Mouse (Mus musculus) erythroblast, adult 5-6 weeks (primary cell): ENCODE measurements at regions not wholly inside any gene's neighbourhood (a gene's known extent, or its start where the extent isn't known, plus 50 kb on each side); places are given as distances from the start of the nearest gene placed in this dataset.

Experiments
- ATAC-seq: replicated peaks from 2 replicates; pipeline ENCODE4 v1.8.0; 2016; ENCODE audit warnings: moderate number of reproducible peaks, mild to moderate bottlenecking, moderate TSS enrichment, inconsistent platforms; ENCODE audit not compliant: poor library complexity, low FRiP score, severe bottlenecking

GRCm38 (mm10) chr12:25826451-25826850 is 588.6 kb downstream of the Rnf144a start:
- ATAC-seq: no peak

- ATAC-seq: no peak
Measured at GRCm38 (mm10) chr12:25816248-25816647, 598.8 kb downstream of the Rnf144a start.

GRCm38 (mm10) chr12:25795092-25795491 is 620.0 kb downstream of the Rnf144a start:
- ATAC-seq: no peak

- no peak for ATAC-seq
Measured at GRCm38 (mm10) chr12:25794571-25794970, 620.5 kb downstream of the Rnf144a start.

- no peak for ATAC-seq
Measured at GRCm38 (mm10) chr12:25792571-25793075, 622.4 kb downstream of the Rnf144a start.

- no peak for ATAC-seq
Measured at GRCm38 (mm10) chr12:25790956-25791355, 624.1 kb downstream of the Rnf144a start.

GRCm38 (mm10) chr12:25785646-25786606 is 629.1 kb downstream of the Rnf144a start:
- ATAC-seq: no peak

- ATAC-seq: no peak
Measured at GRCm38 (mm10) chr12:25784401-25784800, 630.7 kb downstream of the Rnf144a start.

- ATAC-seq: no peak
Measured at GRCm38 (mm10) chr12:25782972-25783717, 631.9 kb downstream of the Rnf144a start.

GRCm38 (mm10) chr12:25771856-25772255 is 643.2 kb downstream of the Rnf144a start:
- no peak for ATAC-seq

GRCm38 (mm10) chr12:25768644-25769043 is 646.4 kb downstream of the Rnf144a start:
- no peak for ATAC-seq

- ATAC-seq: no peak
Measured at GRCm38 (mm10) chr12:25763061-25763460, 652.0 kb downstream of the Rnf144a start.

GRCm38 (mm10) chr12:25757014-25757413 is 658.0 kb downstream of the Rnf144a start:
- no peak for ATAC-seq

- no peak for ATAC-seq
Measured at GRCm38 (mm10) chr12:25733801-25734200, 636.9 kb upstream of the Id2 start.

- no peak for ATAC-seq
Measured at GRCm38 (mm10) chr12:25725774-25726173, 628.8 kb upstream of the Id2 start.

GRCm38 (mm10) chr12:25711186-25711585 is 614.2 kb upstream of the Id2 start:
- ATAC-seq: no peak

GRCm38 (mm10) chr12:25703023-25703400 is 606.1 kb upstream of the Id2 start:
- ATAC-seq: no peak

GRCm38 (mm10) chr12:25702176-25703022 is 605.5 kb upstream of the Id2 start:
- no peak for ATAC-seq

GRCm38 (mm10) chr12:25687063-25687462 is 590.1 kb upstream of the Id2 start:
- no peak for ATAC-seq

GRCm38 (mm10) chr12:25676631-25677030 is 579.7 kb upstream of the Id2 start:
- ATAC-seq: no peak
